Mouse (Mus musculus) stomach, embryonic 15.5 days (tissue): ENCODE measurements around the gene Oasl2. TPM values are rescaled to one million over a fixed set of nuclear protein-coding genes. Genes with fewer than 3 reads are reported as not detected.
"Not testable (repeated sequence)": the region's sequence is repeated elsewhere in the genome, so short reads cannot be mapped to it uniquely, and the experiment has no call there.

Experiments
- ATAC-seq: fragments of 200-750 bp; cut with Nextera tagmentation; 2 replicates; pipeline ENCODE4 v1.8.0; 2017; ENCODE audit warnings: low read depth, moderate number of reproducible peaks, moderate TSS enrichment; ENCODE audit not compliant: insufficient read depth, low FRiP score
- H3K27ac ChIP-seq: fragments of 300-500 bp; sonication (generic); 2 replicates; pipeline ENCODE4 v1.5.1; 2015; ENCODE audit warnings: mild to moderate bottlenecking, inconsistent platforms
- H3K27me3 ChIP-seq: fragments of 300-500 bp; sonication (generic); replicated peaks from 2 replicates; pipeline ENCODE4 v1.6.1; 2015; ENCODE audit warnings: inconsistent platforms
- H3K36me3 ChIP-seq: fragments of 300-500 bp; sonication (generic); 2 replicates; pipeline ENCODE4 v1.6.1; 2015; ENCODE audit warnings: inconsistent platforms
- H3K4me1 ChIP-seq: fragments of 300-500 bp; sonication (generic); 2 replicates; pipeline ENCODE4 v1.6.1; 2015; ENCODE audit warnings: inconsistent platforms
- H3K4me2 ChIP-seq: fragments of 300-500 bp; sonication (generic); 2 replicates; pipeline ENCODE4 v1.6.1; 2015; ENCODE audit warnings: mild to moderate bottlenecking, inconsistent platforms
- H3K4me3 ChIP-seq: fragments of 300-500 bp; sonication (generic); replicated peaks from 2 replicates; pipeline ENCODE4 v1.5.1; 2015; ENCODE audit warnings: inconsistent platforms
- H3K9ac ChIP-seq: fragments of 300-500 bp; sonication (generic); 2 replicates; pipeline ENCODE4 v1.6.1; 2015; ENCODE audit warnings: inconsistent platforms
- H3K9me3 ChIP-seq: fragments of 300-500 bp; sonication (generic); 2 replicates; pipeline ENCODE4 v1.6.1; 2016; ENCODE audit warnings: inconsistent platforms
- WGBS: fragments of 180-500 bp; shearing (Covaris S2); methylation state at CpG from one replicate; pipeline ENCODE4 v1.1.7; 2015; 5-methylcytosine and 5-hydroxymethylcytosine counted together
- polyA plus RNA-seq: library from polyadenylated mRNA; unstranded; fragments of >200 nt; fragmentation: Nextera tagmentation; extraction: Ambion mirVana; gene quantifications from 2 replicates; pipeline ENCODE4 v1.2.1, GENCODE M21; 2015

Oasl2 gene
- polyA plus RNA-seq, 1 experiment from 2014 or later = 6.9 TPM

DNA sequence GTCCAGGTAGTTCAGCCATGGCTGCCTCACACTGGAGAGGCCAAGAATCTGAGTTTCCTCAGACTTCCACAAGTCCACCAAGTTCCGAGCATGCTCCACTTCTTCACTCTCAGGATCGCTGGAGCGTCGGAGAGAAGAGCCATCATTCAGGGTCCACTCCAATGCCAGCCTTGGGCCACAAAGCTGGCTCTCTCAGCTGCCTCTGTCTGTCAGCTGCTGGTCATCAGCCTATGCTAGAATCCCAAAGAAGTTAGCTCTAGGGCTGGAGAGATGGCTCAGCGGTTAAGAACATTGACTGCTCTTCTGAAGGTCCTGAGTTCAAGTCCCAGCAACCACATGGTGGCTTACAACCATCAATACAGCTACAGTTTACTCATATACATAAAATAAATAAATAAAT lies 20.6 kb downstream of the Oasl2 start:
- H3K27ac ChIP-seq, H3K4me2 ChIP-seq, H3K27me3 ChIP-seq, ATAC-seq, H3K36me3 ChIP-seq, H3K9ac ChIP-seq, H3K4me3 ChIP-seq, H3K4me1 ChIP-seq, H3K9me3 ChIP-seq: not testable (repeated sequence)
- WGBS = 89% methylated on average over 5 of the region's 5 CpGs

DNA sequence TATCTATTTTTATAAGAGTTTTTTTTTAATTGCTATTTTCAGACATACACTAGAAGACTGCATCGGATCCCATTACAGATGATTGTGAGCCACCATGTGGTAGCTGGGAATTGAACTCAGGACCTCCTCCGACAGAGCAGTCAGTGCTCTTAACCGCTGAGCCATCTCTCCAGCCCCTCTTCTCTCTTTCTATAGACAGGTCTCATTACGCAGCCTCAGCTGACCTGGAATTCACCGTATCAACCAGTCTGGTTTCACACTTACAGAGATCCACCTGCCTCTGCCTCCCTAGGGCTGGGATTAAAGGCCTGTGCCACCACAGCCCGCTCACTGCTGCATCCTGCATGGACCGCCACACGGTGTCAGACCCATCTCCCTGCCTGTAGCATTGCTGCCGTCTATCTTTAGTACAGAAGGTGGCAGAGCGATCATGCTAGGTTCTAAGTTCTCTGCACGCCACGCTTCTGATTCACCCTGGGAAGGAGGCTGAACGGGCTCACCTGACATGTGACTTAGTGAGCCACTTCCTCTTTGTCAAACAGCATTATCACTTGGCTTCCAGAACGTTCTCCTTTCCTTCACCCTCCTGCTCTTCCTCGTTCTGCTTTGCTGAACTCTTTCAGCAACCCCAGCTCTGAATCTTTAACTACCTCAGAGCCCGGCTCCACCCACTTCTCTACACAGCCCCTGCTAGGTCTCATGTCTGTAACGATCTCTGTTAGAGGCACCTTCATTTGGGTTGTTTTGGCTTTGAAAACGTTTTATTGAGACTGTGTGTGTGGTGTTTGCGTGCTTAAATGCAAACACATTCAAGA lies 25.0 kb downstream of the Oasl2 start:
- no peak overlapping the region for H3K9ac ChIP-seq
- H3K4me2 ChIP-seq = 0 out of 2 replicates have a peak overlapping the region, but pooled peaks have one; percentile 8
- no peak overlapping the region for H3K27ac ChIP-seq
- 0 out of 2 replicates have a peak, but pooled peaks cover 6% of the 10 kb centered on the region for H3K4me1 ChIP-seq
- no peak overlapping the region for H3K4me3 ChIP-seq
- 67% methylated on average over 19 of the region's 19 CpGs for WGBS
- peak; percentile 29 for ATAC-seq
- H3K27me3 ChIP-seq = no peaks in the 10 kb centered on the region
- H3K36me3 ChIP-seq = no peaks in the 10 kb centered on the region
- H3K9me3 ChIP-seq = no peaks in the 10 kb centered on the region

GRCm38 (mm10) chr5:114922366-114922731 lies 25.6 kb downstream of the Oasl2 start:
- ATAC-seq = peak; percentile 56; the same call in 1 of the 2 replicates
- Histone ChIP-seq H3K36me3 (no peaks in the 10 kb centered on the region), H3K4me2 (0 out of 2 replicates have a peak overlapping the region, but pooled peaks have one; percentile 8), H3K9me3 (no peaks in the 10 kb centered on the region), H3K9ac (no peak overlapping the region), H3K27me3 (no peaks in the 10 kb centered on the region), H3K4me3 (no peak overlapping the region), H3K4me1 (0 out of 2 replicates have a peak, but pooled peaks cover 6% of the 10 kb centered on the region), H3K27ac (no peak overlapping the region)
- WGBS = 56% methylated on average over 10 of the region's 10 CpGs

GRCm38 (mm10) chr5:114922998-114923473 lies 26.3 kb downstream of the Oasl2 start, which contains the start of gene Oasl1:
TSS of gene Oasl1 (plus strand) at chr5:114923240.
- Histone ChIP-seq H3K4me2 (peak within 1 kb of the TSS; percentile 56), H3K4me1 (0 out of 2 replicates have a peak, but pooled peaks cover 6% of the 10 kb centered on the region), H3K36me3 (no peaks in the 10 kb centered on the region), H3K9me3 (no peaks in the 10 kb centered on the region), H3K27ac (no peak within 1 kb of the TSS), H3K27me3 (no peaks in the 10 kb centered on the region), H3K9ac (no peak within 1 kb of the TSS), H3K4me3 (peak within 1 kb of the TSS; percentile 37)
- WGBS = 16% methylated on average over 15 of the region's 15 CpGs
- peak; percentile 67 for ATAC-seq

- no peak for ATAC-seq
Measured at GRCm38 (mm10) chr5:114926153-114926684, 29.5 kb downstream of the Oasl2 start.

DNA sequence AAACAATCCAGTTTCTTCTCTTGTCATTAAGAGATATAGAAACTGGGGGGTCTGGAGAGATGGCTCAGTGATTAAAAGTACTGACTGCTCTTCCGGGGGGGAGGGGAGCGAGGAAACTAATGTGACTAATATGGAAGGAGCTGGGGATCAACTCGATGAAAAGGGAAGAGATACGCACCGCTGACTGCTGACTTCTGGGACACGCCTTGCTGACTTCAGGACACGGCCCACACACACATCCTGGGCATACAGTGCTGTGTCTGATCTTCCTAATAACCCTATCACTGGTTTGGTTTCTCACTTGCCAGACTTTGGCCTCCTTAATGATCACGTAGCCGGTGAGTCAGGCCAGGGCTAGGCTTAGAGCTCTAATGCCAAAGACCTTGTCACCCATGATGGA lies 30.0 kb downstream of the Oasl2 start:
- no peak overlapping the region for H3K4me3 ChIP-seq
- H3K9ac ChIP-seq = no peak overlapping the region
- no peak overlapping the region for H3K27ac ChIP-seq
- 81% methylated on average over 9 of the region's 9 CpGs for WGBS
- H3K27me3 ChIP-seq = no peaks in the 10 kb centered on the region
- no peaks in the 10 kb centered on the region for H3K9me3 ChIP-seq
- H3K4me2 ChIP-seq = no peak overlapping the region
- 0 out of 2 replicates have a peak, but pooled peaks cover 6% of the 10 kb centered on the region for H3K4me1 ChIP-seq
- no peak for ATAC-seq
- no peaks in the 10 kb centered on the region for H3K36me3 ChIP-seq

More at GRCm38 (mm10) chr5:114926153-114926684, 29.5 kb downstream of the Oasl2 start:
- Histone ChIP-seq H3K4me3 (no peak overlapping the region), H3K9ac (no peak overlapping the region), H3K27ac (no peak overlapping the region), H3K9me3 (no peaks in the 10 kb centered on the region), H3K36me3 (no peaks in the 10 kb centered on the region), H3K27me3 (no peaks in the 10 kb centered on the region), H3K4me2 (no peak overlapping the region), H3K4me1 (0 out of 2 replicates have a peak, but pooled peaks cover 6% of the 10 kb centered on the region)
- WGBS = 67% methylated on average over 1 of the region's 1 CpGs

DNA sequence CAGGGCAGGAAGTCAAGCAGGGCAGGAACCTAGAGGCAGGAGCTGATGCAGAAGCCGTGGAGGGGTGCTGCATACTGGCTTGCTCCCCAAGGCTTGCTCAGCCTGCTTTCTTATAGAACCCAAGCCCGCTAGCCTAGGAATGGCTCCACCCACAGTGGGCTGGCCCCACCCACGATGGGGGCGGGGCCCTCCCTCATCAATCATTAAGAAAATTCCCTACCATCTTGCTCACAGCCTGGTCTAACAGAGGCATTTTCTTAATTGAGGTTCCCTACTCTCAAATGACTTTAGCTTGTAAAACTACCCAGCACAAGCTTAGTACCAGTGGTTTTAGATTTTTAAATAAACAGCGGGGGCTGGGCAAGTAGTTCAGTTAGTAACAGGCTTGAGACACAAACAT lies 34.9 kb downstream of the Oasl2 start:
- H3K9me3 ChIP-seq = no peaks in the 10 kb centered on the region
- H3K27ac ChIP-seq = no peak overlapping the region
- no peaks in the 10 kb centered on the region for H3K36me3 ChIP-seq
- no peaks in the 10 kb centered on the region for H3K4me1 ChIP-seq
- no peaks in the 10 kb centered on the region for H3K27me3 ChIP-seq
- H3K4me2 ChIP-seq = no peak overlapping the region
- 56% methylated on average over 5 of the region's 5 CpGs for WGBS
- no peak overlapping the region for H3K4me3 ChIP-seq
- H3K9ac ChIP-seq = no peak overlapping the region
- ATAC-seq = no peak

GRCm38 (mm10) chr5:114933206-114933605 lies 36.5 kb downstream of the Oasl2 start:
- 83% methylated on average over 8 of the region's 8 CpGs for WGBS
- ATAC-seq = no peak

DNA sequence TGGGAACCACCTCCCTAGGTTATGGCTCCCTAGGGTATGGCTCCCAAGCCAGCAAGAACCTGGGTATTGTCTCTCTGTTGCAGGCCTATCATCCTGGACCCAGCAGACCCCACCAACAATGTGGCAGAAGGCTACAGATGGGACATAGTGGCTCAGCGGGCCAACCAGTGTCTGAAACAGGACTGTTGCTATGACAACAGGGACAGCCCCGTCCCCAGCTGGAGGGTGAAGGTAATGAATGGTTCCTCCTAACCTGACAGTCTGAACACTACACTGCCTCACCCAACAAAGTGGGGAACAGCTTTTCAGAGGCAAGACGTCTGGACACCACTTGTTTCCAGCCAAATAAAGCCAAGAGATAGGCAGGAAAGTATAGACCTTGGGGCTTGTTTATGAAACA lies 39.1 kb downstream of the Oasl2 start:
- H3K27me3 ChIP-seq = no peaks in the 10 kb centered on the region
- no peaks in the 10 kb centered on the region for H3K36me3 ChIP-seq
- ATAC-seq = no peak
- no peaks in the 10 kb centered on the region for H3K4me1 ChIP-seq
- no peak overlapping the region for H3K27ac ChIP-seq
- WGBS = 30% methylated on average over 3 of the region's 3 CpGs
- no peak overlapping the region for H3K4me2 ChIP-seq
- H3K4me3 ChIP-seq = no peak overlapping the region
- no peak overlapping the region for H3K9ac ChIP-seq
- no peaks in the 10 kb centered on the region for H3K9me3 ChIP-seq

More at GRCm38 (mm10) chr5:114933206-114933605, 36.5 kb downstream of the Oasl2 start:
- H3K4me2 ChIP-seq = no peak overlapping the region
- no peak overlapping the region for H3K27ac ChIP-seq
- H3K4me1 ChIP-seq = no peaks in the 10 kb centered on the region
- H3K4me3 ChIP-seq = no peak overlapping the region
- no peaks in the 10 kb centered on the region for H3K9me3 ChIP-seq
- H3K27me3 ChIP-seq = no peaks in the 10 kb centered on the region
- no peak overlapping the region for H3K9ac ChIP-seq
- no peaks in the 10 kb centered on the region for H3K36me3 ChIP-seq

GRCm38 (mm10) chr5:114941138-114941537 lies 44.4 kb downstream of the Oasl2 start:
- 58% methylated on average over 3 of the region's 3 CpGs for WGBS
- H3K4me3 ChIP-seq, H3K27ac ChIP-seq, H3K4me2 ChIP-seq, H3K9me3 ChIP-seq, H3K36me3 ChIP-seq, H3K27me3 ChIP-seq, ATAC-seq, H3K9ac ChIP-seq, H3K4me1 ChIP-seq: not testable (repeated sequence)

- peak within 1 kb of the TSS; percentile 73 for H3K4me2 ChIP-seq
- H3K27me3 ChIP-seq = no peaks in the 10 kb centered on the region
- H3K36me3 ChIP-seq = peaks cover 16% of the 10 kb centered on the region
- H3K27ac ChIP-seq = peak within 1 kb of the TSS; percentile 89
- no peaks in the 10 kb centered on the region for H3K4me1 ChIP-seq
- peak within 1 kb of the TSS; percentile 98 for H3K4me3 ChIP-seq
- H3K9ac ChIP-seq = peak within 1 kb of the TSS; percentile 94
- no peaks in the 10 kb centered on the region for H3K9me3 ChIP-seq
- WGBS = under 1% methylated on average over 39 of the region's 39 CpGs
- ATAC-seq = peak; percentile 92
Measured at GRCm38 (mm10) chr5:114942074-114942765, 45.5 kb downstream of the Oasl2 start, which contains the start of gene 2210016L21Rik. TSS of gene 2210016L21Rik (plus strand) at chr5:114942158.
